Mouse (Mus musculus) heart, embryonic 12.5 days (tissue): ENCODE measurements at regions not wholly inside any gene's neighbourhood (a gene's known extent, or its start where the extent isn't known, plus 50 kb on each side); places are given as distances from the start of the nearest gene placed in this dataset.
A peak's percentile ranks its signal among the peaks of the same experiment; 100 is the strongest.

Experiments
- ATAC-seq: fragments of 200-750 bp; cut with Nextera tagmentation; 2 replicates; pipeline ENCODE4 v1.8.0; 2017; ENCODE audit warnings: moderate TSS enrichment, moderate library complexity; ENCODE audit not compliant: insufficient number of reproducible peaks, low FRiP score
- H3K27ac ChIP-seq: fragments of 300-500 bp; sonication (generic); 2 replicates; pipeline ENCODE4 v1.5.1; 2016; ENCODE audit warnings: mild to moderate bottlenecking, moderate library complexity; ENCODE audit not compliant: poor library complexity, severe bottlenecking
- H3K27me3 ChIP-seq: fragments of 300-500 bp; sonication (generic); replicated peaks from 2 replicates; pipeline ENCODE4 v1.6.1; 2016; ENCODE audit warnings: mild to moderate bottlenecking, moderate library complexity
- H3K36me3 ChIP-seq: fragments of 300-500 bp; sonication (generic); 2 replicates; pipeline ENCODE4 v1.6.1; 2016; ENCODE audit warnings: mild to moderate bottlenecking, moderate library complexity
- H3K4me1 ChIP-seq: fragments of 300-500 bp; sonication (generic); replicated peaks from 2 replicates; pipeline ENCODE4 v1.6.1; 2016; ENCODE audit warnings: mild to moderate bottlenecking
- H3K4me2 ChIP-seq: fragments of 300-500 bp; sonication (generic); 2 replicates; pipeline ENCODE4 v1.6.1; 2016; ENCODE audit warnings: mild to moderate bottlenecking, moderate library complexity
- H3K4me3 ChIP-seq: fragments of 300-500 bp; sonication (generic); 2 replicates; pipeline ENCODE4 v1.5.1; 2016; ENCODE audit warnings: mild to moderate bottlenecking
- H3K9ac ChIP-seq: fragments of 300-500 bp; sonication (generic); 2 replicates; pipeline ENCODE4 v1.6.1; 2016; ENCODE audit warnings: mild to moderate bottlenecking, moderate library complexity
- H3K9me3 ChIP-seq: fragments of 300-500 bp; sonication (generic); replicated peaks from 2 replicates; pipeline ENCODE4 v1.6.1; 2016; ENCODE audit warnings: mild to moderate bottlenecking, moderate library complexity
- WGBS: fragments of 180-500 bp; shearing (Covaris S2); methylation state at CpG from one replicate; pipeline ENCODE4 v1.1.7; 2016; 5-methylcytosine and 5-hydroxymethylcytosine counted together

GRCm38 (mm10) chr10:66864161-66864862, 231.6 kb upstream of the Jmjd1c start:
- Histone ChIP-seq H3K4me2 (no peak overlapping the region), H3K27me3 (no peaks in the 10 kb centered on the region), H3K9me3 (no peaks in the 10 kb centered on the region), H3K36me3 (no peaks in the 10 kb centered on the region), H3K27ac (0 out of 2 replicates have a peak overlapping the region, but pooled peaks have one; percentile 5), H3K9ac (no peak overlapping the region), H3K4me3 (no peak overlapping the region), H3K4me1 (no peaks in the 10 kb centered on the region)
- WGBS: 53% methylated on average over 14 of the region's 14 CpGs
- ATAC-seq: peak; percentile 75

GRCm38 (mm10) chr10:66865010-66865582, 230.8 kb upstream of the Jmjd1c start:
- no peaks in the 10 kb centered on the region for H3K4me1 ChIP-seq
- no peak overlapping the region for H3K9ac ChIP-seq
- WGBS: 69% methylated on average over 10 of the region's 10 CpGs
- H3K4me3 ChIP-seq: no peak overlapping the region
- ATAC-seq: no peak
- H3K4me2 ChIP-seq: no peak overlapping the region
- H3K36me3 ChIP-seq: no peaks in the 10 kb centered on the region
- H3K9me3 ChIP-seq: no peaks in the 10 kb centered on the region
- H3K27me3 ChIP-seq: no peaks in the 10 kb centered on the region
- H3K27ac ChIP-seq: no peak overlapping the region

- Histone ChIP-seq H3K9ac (no peak overlapping the region), H3K4me1 (no peaks in the 10 kb centered on the region), H3K27me3 (no peaks in the 10 kb centered on the region), H3K4me3 (no peak overlapping the region), H3K36me3 (no peaks in the 10 kb centered on the region), H3K4me2 (no peak overlapping the region), H3K9me3 (no peaks in the 10 kb centered on the region), H3K27ac (no peak overlapping the region)
- ATAC-seq: no peak
- WGBS: 66% methylated on average over 4 of the region's 4 CpGs
Observed at GRCm38 (mm10) chr10:66871133-66871664, 224.7 kb upstream of the Jmjd1c start.

GRCm38 (mm10) chr10:66871673-66872072, 224.3 kb upstream of the Jmjd1c start:
- ATAC-seq: no peak
- H3K4me1 ChIP-seq: no peaks in the 10 kb centered on the region
- WGBS: 71% methylated on average over 1 of the region's 1 CpGs
- no peak overlapping the region for H3K27ac ChIP-seq
- no peaks in the 10 kb centered on the region for H3K9me3 ChIP-seq
- no peaks in the 10 kb centered on the region for H3K27me3 ChIP-seq
- H3K4me3 ChIP-seq: no peak overlapping the region
- H3K9ac ChIP-seq: no peak overlapping the region
- no peak overlapping the region for H3K4me2 ChIP-seq
- no peaks in the 10 kb centered on the region for H3K36me3 ChIP-seq

- Histone ChIP-seq H3K9ac (no peak overlapping the region), H3K27ac (no peak overlapping the region), H3K4me3 (no peak overlapping the region), H3K4me1 (no peaks in the 10 kb centered on the region), H3K4me2 (no peak overlapping the region), H3K27me3 (no peaks in the 10 kb centered on the region), H3K36me3 (no peaks in the 10 kb centered on the region), H3K9me3 (no peaks in the 10 kb centered on the region)
- no peak for ATAC-seq
- 88% methylated on average over 4 of the region's 4 CpGs for WGBS
Observed at GRCm38 (mm10) chr10:66873468-66873867, 222.5 kb upstream of the Jmjd1c start.

- no peaks in the 10 kb centered on the region for H3K36me3 ChIP-seq
- H3K4me2 ChIP-seq: no peak overlapping the region
- H3K4me3 ChIP-seq: no peak overlapping the region
- H3K9ac ChIP-seq: no peak overlapping the region
- no peaks in the 10 kb centered on the region for H3K4me1 ChIP-seq
- H3K27ac ChIP-seq: no peak overlapping the region
- ATAC-seq: no peak
- no peaks in the 10 kb centered on the region for H3K27me3 ChIP-seq
- 82% methylated on average over 8 of the region's 8 CpGs for WGBS
- 0 out of 2 replicates have a peak, but pooled peaks cover 2% of the 10 kb centered on the region for H3K9me3 ChIP-seq
Observed at GRCm38 (mm10) chr10:66879071-66879470, 216.9 kb upstream of the Jmjd1c start.

GRCm38 (mm10) chr10:66882825-66883224, 213.1 kb upstream of the Jmjd1c start:
- ATAC-seq: no peak
- no peak overlapping the region for H3K27ac ChIP-seq
- H3K9me3 ChIP-seq: 0 out of 2 replicates have a peak, but pooled peaks cover 2% of the 10 kb centered on the region
- no peak overlapping the region for H3K4me3 ChIP-seq
- no peak overlapping the region for H3K9ac ChIP-seq
- H3K27me3 ChIP-seq: no peaks in the 10 kb centered on the region
- no peaks in the 10 kb centered on the region for H3K4me1 ChIP-seq
- 84% methylated on average over 5 of the region's 5 CpGs for WGBS
- no peaks in the 10 kb centered on the region for H3K36me3 ChIP-seq
- no peak overlapping the region for H3K4me2 ChIP-seq

- ATAC-seq: 0 out of 2 replicates have a peak, but pooled peaks have one; percentile 55
- Histone ChIP-seq H3K27ac (no peak overlapping the region), H3K9ac (no peak overlapping the region), H3K4me2 (no peak overlapping the region), H3K36me3 (no peaks in the 10 kb centered on the region), H3K4me1 (no peaks in the 10 kb centered on the region), H3K9me3 (0 out of 2 replicates have a peak, but pooled peaks cover 2% of the 10 kb centered on the region), H3K4me3 (no peak overlapping the region), H3K27me3 (no peaks in the 10 kb centered on the region)
- 56% methylated on average over 5 of the region's 5 CpGs for WGBS
Observed at GRCm38 (mm10) chr10:66885575-66885974, 210.3 kb upstream of the Jmjd1c start.

- no peaks in the 10 kb centered on the region for H3K27me3 ChIP-seq
- no peak for ATAC-seq
- 70% methylated on average over 12 of the region's 12 CpGs for WGBS
- no peak overlapping the region for H3K4me3 ChIP-seq
- no peak overlapping the region for H3K4me2 ChIP-seq
- H3K9me3 ChIP-seq: no peaks in the 10 kb centered on the region
- H3K9ac ChIP-seq: no peak overlapping the region
- 0 out of 2 replicates have a peak, but pooled peaks cover 3% of the 10 kb centered on the region for H3K36me3 ChIP-seq
- no peak overlapping the region for H3K27ac ChIP-seq
- no peaks in the 10 kb centered on the region for H3K4me1 ChIP-seq
Observed at GRCm38 (mm10) chr10:66889786-66890555, 206.0 kb upstream of the Jmjd1c start.

GRCm38 (mm10) chr10:66891811-66892210, 204.1 kb upstream of the Jmjd1c start:
- no peaks in the 10 kb centered on the region for H3K27me3 ChIP-seq
- H3K9ac ChIP-seq: no peak overlapping the region
- no peaks in the 10 kb centered on the region for H3K4me1 ChIP-seq
- WGBS: 76% methylated on average over 1 of the region's 1 CpGs
- no peaks in the 10 kb centered on the region for H3K9me3 ChIP-seq
- H3K4me2 ChIP-seq: no peak overlapping the region
- no peak for ATAC-seq
- H3K4me3 ChIP-seq: no peak overlapping the region
- no peak overlapping the region for H3K27ac ChIP-seq
- 0 out of 2 replicates have a peak, but pooled peaks cover 3% of the 10 kb centered on the region for H3K36me3 ChIP-seq

- H3K4me3 ChIP-seq: no peak overlapping the region
- 0 out of 2 replicates have a peak, but pooled peaks cover 3% of the 10 kb centered on the region for H3K36me3 ChIP-seq
- 72% methylated on average over 14 of the region's 14 CpGs for WGBS
- no peak for ATAC-seq
- H3K4me1 ChIP-seq: peaks cover 8% of the 10 kb centered on the region
- H3K9me3 ChIP-seq: no peaks in the 10 kb centered on the region
- H3K9ac ChIP-seq: no peak overlapping the region
- H3K27me3 ChIP-seq: no peaks in the 10 kb centered on the region
- no peak overlapping the region for H3K4me2 ChIP-seq
- H3K27ac ChIP-seq: no peak overlapping the region
Observed at GRCm38 (mm10) chr10:66893836-66894235, 202.1 kb upstream of the Jmjd1c start.
